Mouse (Mus musculus): Measurements from ENCODE around the gene Cxcl17. TPM values are rescaled to one million over a fixed set of nuclear protein-coding genes. Genes with fewer than 3 reads are reported as not detected.
A peak's percentile ranks its signal among the peaks of the same experiment; 100 is the strongest.

Cxcl17 gene
- polyA plus RNA-seq, 1 experiment: not detected

GRCm38 (mm10) chr7:25372441-25372840 lies 40.2 kb downstream of the Cxcl17 start:
- Histone ChIP-seq H3K4me1 (peaks cover 22% of the 10 kb centered on the region), H3K27me3 (replicated peaks) (peaks cover 71% of the 10 kb centered on the region), H3K9me3 (no peaks in the 10 kb centered on the region), H3K4me3 (replicated peaks) (no peak overlapping the region), H3K36me3 (replicated peaks; ENCODE audit: low read length) (no peaks in the 10 kb centered on the region)
- TF ChIP-seq GATA1 (IDR thresholded peaks at IDR 0.05; ENCODE audit: borderline replicate concordance, low read length): no peak
- no peak for TF ChIP-seq FLI1 (IDR thresholded peaks at IDR 0.05; ENCODE audit: low read length)

DNA sequence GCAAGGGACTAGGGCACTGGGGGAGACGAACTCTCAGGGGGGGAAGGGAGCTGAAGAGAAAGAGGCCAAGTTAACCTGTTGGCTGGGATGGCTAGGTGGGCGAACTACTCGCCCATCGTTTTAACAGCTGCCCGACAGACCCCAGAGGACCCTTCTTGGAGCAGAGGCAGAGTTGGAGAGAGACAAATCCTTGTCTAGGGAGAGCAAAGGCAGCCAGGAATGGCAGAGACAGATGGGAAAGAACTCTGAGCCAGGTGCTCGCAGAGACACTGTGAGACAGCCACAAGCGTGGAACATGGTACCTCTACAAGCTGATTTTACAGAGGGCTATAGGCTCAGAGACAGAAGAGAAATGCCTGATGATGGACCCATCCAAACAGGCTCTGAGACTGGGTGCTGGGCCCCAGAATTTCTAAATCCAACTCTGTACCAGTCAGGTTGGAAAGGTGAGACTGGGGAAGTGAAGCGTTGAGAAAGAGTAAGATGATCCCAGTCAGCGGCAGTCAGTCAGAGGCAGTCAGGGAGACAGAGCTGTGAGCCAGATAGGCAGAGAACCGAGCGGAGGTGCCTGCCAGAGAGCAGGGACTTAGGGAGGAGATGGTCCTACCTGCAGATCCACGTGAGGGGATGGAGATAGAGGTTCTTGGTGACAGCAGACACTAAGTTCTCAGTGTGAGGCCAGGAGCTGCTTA lies 43.5 kb downstream of the Cxcl17 start, which contains the start of gene Cnfn:
Gene Cnfn, minus strand, starts transcription at position 667 of the 692 bp plus-strand sequence.
- no peaks in the 10 kb centered on the region for H3K9me3 ChIP-seq
- peak within 1 kb of the TSS; percentile 33 for H3K4me3 ChIP-seq (replicated peaks)
- no peak for TF ChIP-seq FLI1 (IDR thresholded peaks at IDR 0.05; ENCODE audit: low read length)
- no peak for TF ChIP-seq GATA1 (IDR thresholded peaks at IDR 0.05; ENCODE audit: borderline replicate concordance, low read length)
- peaks cover 3% of the 10 kb centered on the region for H3K36me3 ChIP-seq (replicated peaks; ENCODE audit: low read length)
- H3K4me1 ChIP-seq: peaks cover 13% of the 10 kb centered on the region; the same call in 1 of the 2 replicates
- peaks cover 77% of the 10 kb centered on the region for H3K27me3 ChIP-seq (replicated peaks)

DNA sequence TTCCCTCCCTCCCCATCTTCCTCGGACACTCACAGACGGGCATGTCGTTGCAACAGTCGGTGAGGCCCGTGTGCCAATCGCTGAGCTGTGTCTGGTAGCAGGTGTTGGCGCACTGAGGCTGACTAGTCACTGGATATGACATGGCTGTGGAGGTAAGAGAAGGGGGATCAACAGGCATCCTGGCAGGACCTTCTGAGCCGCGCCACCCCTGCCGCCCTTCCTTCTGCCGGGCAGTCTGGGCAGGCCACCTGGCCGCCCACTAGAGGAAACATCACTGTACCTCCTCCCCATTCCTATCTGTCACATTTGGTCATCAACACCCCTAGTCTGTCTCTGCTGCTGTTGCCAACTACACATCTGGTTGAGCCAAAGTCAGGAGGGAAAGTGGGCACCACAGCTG lies 44.4 kb downstream of the Cxcl17 start:
- Histone ChIP-seq H3K9me3 (no peaks in the 10 kb centered on the region), H3K4me1 (peaks cover 13% of the 10 kb centered on the region; the same call in 1 of the 2 replicates), H3K36me3 (replicated peaks; ENCODE audit: low read length) (peaks cover 12% of the 10 kb centered on the region), H3K27me3 (replicated peaks) (peaks cover 78% of the 10 kb centered on the region), H3K4me3 (replicated peaks) (peak overlapping the region; percentile 1)
- TF ChIP-seq FLI1 (IDR thresholded peaks at IDR 0.05; ENCODE audit: low read length) (no peak), GATA1 (IDR thresholded peaks at IDR 0.05; ENCODE audit: borderline replicate concordance, low read length) (no peak)

DNA sequence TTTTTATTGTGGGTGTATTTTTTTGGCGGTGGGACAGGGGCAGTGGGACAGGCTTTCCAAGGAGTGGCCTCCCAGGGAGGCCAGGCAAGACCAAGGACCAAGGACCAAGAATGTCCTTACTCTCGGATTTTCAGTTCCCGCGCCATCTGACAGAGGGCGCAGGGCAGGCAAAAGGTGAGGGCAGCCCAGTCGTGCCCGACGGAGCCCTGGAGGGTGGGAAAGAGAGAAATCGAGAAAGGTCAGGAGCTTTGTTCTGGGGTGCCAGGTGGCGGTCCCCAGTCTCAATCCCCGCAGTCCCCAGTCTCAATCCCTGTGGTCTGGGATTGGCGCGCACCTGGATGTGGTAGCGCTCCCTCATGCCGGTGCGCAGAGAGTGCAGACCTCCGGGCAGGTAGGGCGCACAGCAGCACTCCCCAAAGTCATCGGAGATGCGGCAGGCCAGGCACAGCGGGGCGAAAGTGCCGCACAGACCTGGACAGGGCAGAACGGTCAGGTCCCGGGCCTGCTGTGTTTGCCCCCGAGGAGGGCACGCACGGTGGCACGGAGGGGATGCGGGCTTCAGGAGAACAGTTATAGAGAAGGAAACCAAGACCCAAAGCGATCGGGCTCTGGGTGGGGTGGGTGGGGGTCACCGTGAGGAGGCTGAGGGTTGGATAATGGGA lies 44.9 kb downstream of the Cxcl17 start:
- Histone ChIP-seq H3K4me3 (replicated peaks) (peak overlapping the region; percentile 38), H3K27me3 (replicated peaks) (peaks cover 76% of the 10 kb centered on the region), H3K4me1 (peaks cover 13% of the 10 kb centered on the region; the same call in 1 of the 2 replicates), H3K9me3 (no peaks in the 10 kb centered on the region), H3K36me3 (replicated peaks; ENCODE audit: low read length) (peaks cover 17% of the 10 kb centered on the region)
- TF ChIP-seq FLI1 (IDR thresholded peaks at IDR 0.05; ENCODE audit: low read length) (no peak), GATA1 (IDR thresholded peaks at IDR 0.05; ENCODE audit: borderline replicate concordance, low read length) (no peak)

GRCm38 (mm10) chr7:25365937-25366625 lies 46.6 kb downstream of the Cxcl17 start:
- no peak for TF ChIP-seq GATA1 (IDR thresholded peaks at IDR 0.05; ENCODE audit: borderline replicate concordance, low read length)
- TF ChIP-seq FLI1 (IDR thresholded peaks at IDR 0.05; ENCODE audit: low read length): no peak
- H3K4me1 ChIP-seq: peaks cover 13% of the 10 kb centered on the region; the same call in 1 of the 2 replicates
- peaks cover 27% of the 10 kb centered on the region for H3K36me3 ChIP-seq (replicated peaks; ENCODE audit: low read length)
- H3K27me3 ChIP-seq (replicated peaks): peaks cover 67% of the 10 kb centered on the region
- H3K4me3 ChIP-seq (replicated peaks): no peak overlapping the region
- H3K9me3 ChIP-seq: no peaks in the 10 kb centered on the region

DNA sequence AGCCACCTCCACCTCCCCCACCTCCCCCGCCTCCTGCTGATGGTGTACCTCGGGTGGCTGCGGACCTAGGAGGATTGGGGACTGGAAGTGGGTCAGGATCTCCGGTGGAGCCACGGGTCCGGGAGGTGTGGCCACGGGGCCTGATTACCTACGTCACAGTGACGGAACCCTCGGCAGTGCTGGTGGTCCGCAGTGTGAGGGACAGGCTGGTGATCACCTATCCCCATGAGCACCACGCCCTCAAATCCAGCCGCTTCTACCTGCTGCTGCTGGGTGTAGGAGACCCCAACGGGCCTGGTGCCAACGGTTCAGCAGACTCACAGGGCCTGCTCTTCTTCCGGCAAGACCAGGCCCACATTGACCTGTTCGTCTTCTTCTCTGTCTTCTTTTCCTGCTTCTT lies 49.1 kb downstream of the Cxcl17 start:
- peaks cover 10% of the 10 kb centered on the region; the same call in 1 of the 2 replicates for H3K4me1 ChIP-seq
- H3K36me3 ChIP-seq (replicated peaks; ENCODE audit: low read length): peaks cover 52% of the 10 kb centered on the region
- H3K4me3 ChIP-seq (replicated peaks): no peak overlapping the region
- H3K9me3 ChIP-seq: no peaks in the 10 kb centered on the region
- H3K27me3 ChIP-seq (replicated peaks): peaks cover 44% of the 10 kb centered on the region
- TF ChIP-seq GATA1 (IDR thresholded peaks at IDR 0.05; ENCODE audit: borderline replicate concordance, low read length): no peak

DNA sequence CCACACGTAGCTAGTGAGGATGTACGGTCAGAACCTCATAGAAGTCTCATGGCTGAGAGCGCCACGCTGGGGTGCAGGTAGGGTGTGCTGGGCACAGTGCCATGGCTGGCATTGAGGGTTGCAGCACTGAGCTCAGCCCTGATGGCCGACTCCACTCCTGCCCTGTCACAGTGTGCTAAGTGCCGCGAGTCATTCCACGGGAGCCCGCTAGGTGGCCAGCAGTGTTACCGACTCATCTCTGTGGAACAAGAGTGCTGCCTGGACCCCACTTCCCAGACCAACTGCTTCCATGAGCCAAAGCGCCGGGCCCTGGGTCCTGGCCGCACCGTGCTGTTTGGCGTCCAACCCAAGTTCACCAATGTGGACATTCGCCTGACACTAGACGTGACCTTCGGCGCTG lies 49.5 kb downstream of the Cxcl17 start:
- TF ChIP-seq FLI1 (IDR thresholded peaks at IDR 0.05; ENCODE audit: low read length) (no peak), GATA1 (IDR thresholded peaks at IDR 0.05; ENCODE audit: borderline replicate concordance, low read length) (no peak)
- Histone ChIP-seq H3K36me3 (replicated peaks; ENCODE audit: low read length) (peaks cover 56% of the 10 kb centered on the region), H3K27me3 (replicated peaks) (peaks cover 40% of the 10 kb centered on the region), H3K4me3 (replicated peaks) (no peak overlapping the region), H3K9me3 (no peaks in the 10 kb centered on the region), H3K4me1 (peaks cover 6% of the 10 kb centered on the region; the same call in 1 of the 2 replicates)

DNA sequence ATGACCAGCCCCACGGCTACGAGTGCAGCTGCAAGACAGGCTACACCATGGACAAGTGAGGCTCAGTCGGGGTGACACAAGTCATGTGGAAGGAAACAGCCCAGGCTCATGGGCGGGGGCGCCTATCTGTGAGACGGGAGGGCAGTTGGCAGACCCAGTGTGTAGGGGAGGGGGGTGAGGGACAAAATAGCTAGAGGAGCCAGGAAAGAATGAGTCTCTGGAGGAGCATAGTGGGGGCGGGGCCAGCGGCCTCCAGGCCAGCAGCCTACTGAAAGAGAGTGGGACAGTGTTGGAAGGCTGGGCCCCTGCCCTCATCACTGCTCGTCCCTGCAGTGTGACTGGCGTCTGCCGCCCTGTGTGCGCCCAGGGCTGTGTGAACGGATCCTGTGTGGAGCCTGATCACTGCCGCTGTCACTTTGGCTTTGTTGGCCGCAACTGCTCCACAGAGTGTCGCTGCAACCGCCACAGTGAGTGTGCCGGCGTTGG lies 53.9 kb downstream of the Cxcl17 start:
- no peaks in the 10 kb centered on the region for H3K4me1 ChIP-seq
- TF ChIP-seq GATA1 (IDR thresholded peaks at IDR 0.05; ENCODE audit: borderline replicate concordance, low read length) (no peak), FLI1 (IDR thresholded peaks at IDR 0.05; ENCODE audit: low read length) (no peak)
- no peaks in the 10 kb centered on the region for H3K9me3 ChIP-seq
- H3K36me3 ChIP-seq (replicated peaks; ENCODE audit: low read length): peaks cover 74% of the 10 kb centered on the region
- peaks cover 4% of the 10 kb centered on the region for H3K27me3 ChIP-seq (replicated peaks)
- H3K4me3 ChIP-seq (replicated peaks): no peak overlapping the region

Other genes starting within 250 kb of the Cxcl17 start
- gene Pou2f2, start 233.2 kb downstream of the Cxcl17 start, polyA plus RNA-seq (2012; ENCODE audit: insufficient read depth, low replicate concordance): 141 and 174 TPM in 2 replicates
- 16.7 and 34.3 TPM in 2 replicates for gene Dedd2, start 192.3 kb downstream of the Cxcl17 start, polyA plus RNA-seq (2012; ENCODE audit: insufficient read depth, low replicate concordance)
- 4.8 and 8.9 TPM in 2 replicates for gene Zfp526, start 191.5 kb downstream of the Cxcl17 start, polyA plus RNA-seq (2012; ENCODE audit: insufficient read depth, low replicate concordance)
- gene Gsk3a, start 175.0 kb downstream of the Cxcl17 start, polyA plus RNA-seq (2012; ENCODE audit: insufficient read depth, low replicate concordance): 55.6 and 120 TPM in 2 replicates
- gene Erf, start 162.1 kb downstream of the Cxcl17 start, polyA plus RNA-seq (2012; ENCODE audit: insufficient read depth, low replicate concordance): 44.8 and 66.8 TPM in 2 replicates
- gene Cic, start 145.2 kb downstream of the Cxcl17 start, polyA plus RNA-seq (2012; ENCODE audit: insufficient read depth, low replicate concordance): 290 and 655 TPM in 2 replicates
- 19.1 TPM in 1 of 2 replicates, not detected in the other for gene Pafah1b3, start 114.9 kb downstream of the Cxcl17 start, polyA plus RNA-seq (2012; ENCODE audit: insufficient read depth, low replicate concordance)
- gene Prr19, start 111.5 kb downstream of the Cxcl17 start, polyA plus RNA-seq (2012; ENCODE audit: insufficient read depth, low replicate concordance): 0.17 TPM in 1 of 2 replicates, not detected in the other
- gene Tmem145, start 106.8 kb downstream of the Cxcl17 start, polyA plus RNA-seq (2012; ENCODE audit: insufficient read depth, low replicate concordance): 0.16 TPM in 1 of 2 replicates, not detected in the other
- 9.7 and 10.3 TPM in 2 replicates for gene Megf8, start 95.7 kb downstream of the Cxcl17 start, polyA plus RNA-seq (2012; ENCODE audit: insufficient read depth, low replicate concordance)
- not detected in 2 replicates for gene Cnfn, start 43.2 kb downstream of the Cxcl17 start, polyA plus RNA-seq (2012; ENCODE audit: insufficient read depth, low replicate concordance)
- gene Lipe, start 14.2 kb downstream of the Cxcl17 start, polyA plus RNA-seq (2012; ENCODE audit: insufficient read depth, low replicate concordance): 5.0 and 9.1 TPM in 2 replicates
- gene Ceacam1, start 64.7 kb upstream of the Cxcl17 start, polyA plus RNA-seq (2012; ENCODE audit: insufficient read depth, low replicate concordance): 1.4 TPM in 1 of 2 replicates, not detected in the other
- gene Ceacam2, start 127.0 kb upstream of the Cxcl17 start, polyA plus RNA-seq (2012; ENCODE audit: insufficient read depth, low replicate concordance): 1.4 and 2.9 TPM in 2 replicates
- gene Erich4, start 203.0 kb upstream of the Cxcl17 start, polyA plus RNA-seq (2012; ENCODE audit: insufficient read depth, low replicate concordance): not detected in 2 replicates
- gene Dmac2, start 206.5 kb upstream of the Cxcl17 start, polyA plus RNA-seq (2012; ENCODE audit: insufficient read depth, low replicate concordance): 18.7 and 29.5 TPM in 2 replicates
- 12.5 TPM in 1 of 2 replicates, not detected in the other for gene B3gnt8, start 213.8 kb upstream of the Cxcl17 start, polyA plus RNA-seq (2012; ENCODE audit: insufficient read depth, low replicate concordance)
- gene Bckdha, start 246.1 kb upstream of the Cxcl17 start, polyA plus RNA-seq (2012; ENCODE audit: insufficient read depth, low replicate concordance): 31.9 and 39.7 TPM in 2 replicates
- 233 and 501 TPM in 2 replicates for gene Exosc5, start 246.3 kb upstream of the Cxcl17 start, polyA plus RNA-seq (2012; ENCODE audit: insufficient read depth, low replicate concordance)

Measured in megakaryocyte, embryonic 14.5 days (primary cell).